Mouse (Mus musculus): ENCODE results near the gene Chd5. TPM values are rescaled to one million over a fixed set of nuclear protein-coding genes. Genes with fewer than 3 reads are reported as not detected.

Chd5 gene
- polyA plus RNA-seq, 1 experiment from 2014 or later, result 0.05 TPM

GRCm38 (mm10) chr4:152418229-152419060, 80.0 kb downstream of the Chd5 start:
- no peak for ATAC-seq (ENCODE audit: insufficient number of reproducible peaks, low FRiP score, low TSS enrichment, low read depth)
- Histone ChIP-seq H3K4me1 (ENCODE audit: control insufficient read depth, insufficient read depth, low read length) (peaks cover 7% of the 10 kb centered on the region; the same call in 1 of the 2 replicates), H3K36me3 (ENCODE audit: control insufficient read depth, insufficient read depth, low read length) (no peaks in the 10 kb centered on the region), H3K4me2 (ENCODE audit: low read depth, severe bottlenecking) (no peak overlapping the region), H3K9ac (ENCODE audit: low read length) (no peak overlapping the region), H3K9me3 (ENCODE audit: control insufficient read depth, low read length) (no peaks in the 10 kb centered on the region), H3K4me3 (ENCODE audit: low read depth, low read length) (no peak overlapping the region), H3K27ac (replicated peaks; ENCODE audit: low read depth, low read length) (no peak overlapping the region), H3K27me3 (ENCODE audit: control insufficient read depth, insufficient read depth, low read length) (no peaks in the 10 kb centered on the region)
- no peak for DNase-seq (ENCODE audit: low spot score)
- 43% methylated on average over 28 of the region's 28 CpGs for WGBS

DNA sequence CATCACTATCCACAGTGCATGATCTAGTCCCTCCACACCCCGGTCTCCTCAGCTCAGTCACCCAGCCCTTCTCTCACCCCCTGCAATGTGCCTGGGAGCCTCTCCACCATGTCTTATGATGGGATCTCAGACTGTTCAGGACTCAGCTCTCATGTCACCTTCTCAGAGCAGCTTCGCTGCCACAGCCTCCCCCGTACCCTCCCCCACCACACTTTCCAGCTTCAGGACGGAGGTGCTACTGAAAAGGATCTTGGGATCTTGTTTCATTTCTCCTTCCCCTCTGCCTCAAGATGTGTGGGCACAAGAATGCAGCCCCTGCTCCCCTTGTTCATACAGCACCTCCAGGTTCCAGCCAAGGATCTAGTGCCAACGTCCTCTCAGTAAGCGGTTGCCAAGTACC, 85.1 kb downstream of the Chd5 start:
- WGBS, result 89% methylated on average over 6 of the region's 6 CpGs
- peaks cover 3% of the 10 kb centered on the region; the same call in 1 of the 2 replicates for H3K4me1 ChIP-seq (ENCODE audit: control insufficient read depth, insufficient read depth, low read length)
- no peak for DNase-seq (ENCODE audit: low spot score)
- H3K27me3 ChIP-seq (ENCODE audit: control insufficient read depth, insufficient read depth, low read length), result no peaks in the 10 kb centered on the region
- H3K27ac ChIP-seq (replicated peaks; ENCODE audit: low read depth, low read length), result no peak overlapping the region
- no peak overlapping the region for H3K9ac ChIP-seq (ENCODE audit: low read length)
- ATAC-seq (ENCODE audit: insufficient number of reproducible peaks, low FRiP score, low TSS enrichment, low read depth), result no peak
- no peak overlapping the region for H3K4me2 ChIP-seq (ENCODE audit: low read depth, severe bottlenecking)
- no peak overlapping the region for H3K4me3 ChIP-seq (ENCODE audit: low read depth, low read length)
- no peaks in the 10 kb centered on the region for H3K36me3 ChIP-seq (ENCODE audit: control insufficient read depth, insufficient read depth, low read length)
- no peaks in the 10 kb centered on the region for H3K9me3 ChIP-seq (ENCODE audit: control insufficient read depth, low read length)

- Histone ChIP-seq H3K36me3 (ENCODE audit: control insufficient read depth, insufficient read depth, low read length) (no peaks in the 10 kb centered on the region), H3K9ac (ENCODE audit: low read length) (no peak overlapping the region), H3K4me1 (ENCODE audit: control insufficient read depth, insufficient read depth, low read length) (no peaks in the 10 kb centered on the region), H3K27ac (replicated peaks; ENCODE audit: low read depth, low read length) (no peak overlapping the region), H3K9me3 (ENCODE audit: control insufficient read depth, low read length) (no peaks in the 10 kb centered on the region), H3K4me3 (ENCODE audit: low read depth, low read length) (no peak overlapping the region), H3K4me2 (ENCODE audit: low read depth, severe bottlenecking) (no peak overlapping the region), H3K27me3 (ENCODE audit: control insufficient read depth, insufficient read depth, low read length) (no peaks in the 10 kb centered on the region)
- DNase-seq (ENCODE audit: low spot score), result peak; percentile 87
- WGBS, result 33% methylated on average over 4 of the region's 4 CpGs
- ATAC-seq (ENCODE audit: insufficient number of reproducible peaks, low FRiP score, low TSS enrichment, low read depth), result no peak
Observed at GRCm38 (mm10) chr4:152424341-152424740, 85.9 kb downstream of the Chd5 start.

GRCm38 (mm10) chr4:152424922-152425321, 86.5 kb downstream of the Chd5 start:
- ATAC-seq (ENCODE audit: insufficient number of reproducible peaks, low FRiP score, low TSS enrichment, low read depth) (no peak), DNase-seq (ENCODE audit: low spot score) (peak; percentile 66)
- WGBS, result 64% methylated on average over 5 of the region's 5 CpGs
- H3K4me1 ChIP-seq (ENCODE audit: control insufficient read depth, insufficient read depth, low read length), result no peaks in the 10 kb centered on the region
- no peak overlapping the region for H3K4me2 ChIP-seq (ENCODE audit: low read depth, severe bottlenecking)
- H3K27ac ChIP-seq (replicated peaks; ENCODE audit: low read depth, low read length), result no peak overlapping the region
- no peaks in the 10 kb centered on the region for H3K36me3 ChIP-seq (ENCODE audit: control insufficient read depth, insufficient read depth, low read length)
- H3K9ac ChIP-seq (ENCODE audit: low read length), result no peak overlapping the region
- H3K4me3 ChIP-seq (ENCODE audit: low read depth, low read length), result no peak overlapping the region
- H3K9me3 ChIP-seq (ENCODE audit: control insufficient read depth, low read length), result no peaks in the 10 kb centered on the region
- H3K27me3 ChIP-seq (ENCODE audit: control insufficient read depth, insufficient read depth, low read length), result no peaks in the 10 kb centered on the region

DNA sequence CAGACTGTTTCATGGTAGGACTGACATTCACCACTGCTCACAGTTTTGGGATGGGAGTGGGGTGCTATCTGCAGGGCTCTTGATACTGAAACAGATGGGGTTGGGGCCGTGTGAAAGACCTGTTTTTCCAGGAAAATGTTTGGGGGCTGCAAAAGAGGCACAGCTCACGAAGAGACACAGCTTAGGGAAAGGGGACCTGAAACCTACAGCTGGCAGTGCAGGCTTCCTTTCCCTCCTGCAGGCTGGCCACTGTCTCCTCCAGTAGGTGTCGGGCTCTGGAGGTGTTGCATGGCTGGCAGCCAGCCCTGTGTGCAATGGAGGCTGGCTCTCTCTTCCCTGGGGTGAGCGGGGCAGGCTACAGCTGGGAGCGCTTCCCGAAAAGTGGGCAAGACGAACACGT, 89.8 kb downstream of the Chd5 start:
- WGBS, result 61% methylated on average over 8 of the region's 8 CpGs
- Histone ChIP-seq H3K4me2 (ENCODE audit: low read depth, severe bottlenecking) (no peak overlapping the region), H3K27me3 (ENCODE audit: control insufficient read depth, insufficient read depth, low read length) (no peaks in the 10 kb centered on the region), H3K9me3 (ENCODE audit: control insufficient read depth, low read length) (no peaks in the 10 kb centered on the region), H3K4me1 (ENCODE audit: control insufficient read depth, insufficient read depth, low read length) (no peaks in the 10 kb centered on the region), H3K36me3 (ENCODE audit: control insufficient read depth, insufficient read depth, low read length) (no peaks in the 10 kb centered on the region), H3K27ac (replicated peaks; ENCODE audit: low read depth, low read length) (no peak overlapping the region), H3K4me3 (ENCODE audit: low read depth, low read length) (no peak overlapping the region), H3K9ac (ENCODE audit: low read length) (no peak overlapping the region)
- ATAC-seq (ENCODE audit: insufficient number of reproducible peaks, low FRiP score, low TSS enrichment, low read depth) (no peak), DNase-seq (ENCODE audit: low spot score) (no peak)

DNA sequence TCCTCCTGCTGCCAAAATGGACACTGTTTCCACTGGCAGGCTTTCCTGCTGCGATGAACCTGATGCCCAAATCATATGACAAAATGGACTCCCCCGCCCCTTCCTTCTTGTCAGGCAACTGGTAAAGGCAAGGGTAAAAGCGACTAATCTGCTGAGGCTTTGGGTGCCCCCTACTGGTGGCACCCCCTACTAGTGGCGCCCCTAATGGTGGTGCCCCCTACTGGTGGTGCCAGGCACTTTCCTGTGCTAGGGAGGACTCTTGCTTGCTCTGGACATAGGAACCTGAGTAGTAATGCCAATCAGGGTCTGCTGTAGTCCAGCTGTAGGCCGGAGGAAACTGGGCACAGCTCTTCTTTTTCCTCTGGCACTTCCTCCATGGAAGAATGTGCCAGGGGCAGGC, 93.9 kb downstream of the Chd5 start:
- no peaks in the 10 kb centered on the region for H3K36me3 ChIP-seq (ENCODE audit: control insufficient read depth, insufficient read depth, low read length)
- no peaks in the 10 kb centered on the region for H3K9me3 ChIP-seq (ENCODE audit: control insufficient read depth, low read length)
- H3K27me3 ChIP-seq (ENCODE audit: control insufficient read depth, insufficient read depth, low read length), result no peaks in the 10 kb centered on the region
- H3K27ac ChIP-seq (replicated peaks; ENCODE audit: low read depth, low read length), result no peak overlapping the region
- H3K4me1 ChIP-seq (ENCODE audit: control insufficient read depth, insufficient read depth, low read length), result peaks cover 3% of the 10 kb centered on the region; the same call in 1 of the 2 replicates
- no peak overlapping the region for H3K9ac ChIP-seq (ENCODE audit: low read length)
- ATAC-seq (ENCODE audit: insufficient number of reproducible peaks, low FRiP score, low TSS enrichment, low read depth), result no peak
- WGBS, result 53% methylated on average over 5 of the region's 5 CpGs
- peak; percentile 41 for DNase-seq (ENCODE audit: low spot score)
- no peak overlapping the region for H3K4me2 ChIP-seq (ENCODE audit: low read depth, severe bottlenecking)
- no peak overlapping the region for H3K4me3 ChIP-seq (ENCODE audit: low read depth, low read length)

DNA sequence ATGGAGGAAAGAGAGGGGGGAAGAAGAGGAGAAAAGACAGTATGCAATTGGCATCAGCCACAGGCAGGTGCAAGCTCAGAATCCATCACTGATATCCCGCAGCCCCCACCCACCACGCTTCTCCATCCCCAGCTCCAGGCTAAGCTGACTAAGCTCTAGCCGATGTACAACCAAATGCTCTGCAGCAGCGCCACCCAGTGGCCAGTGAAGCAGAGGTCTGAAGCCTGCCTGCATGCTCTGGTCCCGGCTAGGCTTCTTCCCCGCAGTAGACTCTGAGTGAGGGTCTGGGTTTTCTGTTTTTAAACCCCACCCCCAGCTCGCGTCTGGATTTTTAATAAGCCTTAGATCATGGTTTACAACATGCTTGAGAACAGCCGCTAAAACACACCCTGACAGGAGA, 96.4 kb downstream of the Chd5 start:
- H3K9me3 ChIP-seq (ENCODE audit: control insufficient read depth, low read length), result no peaks in the 10 kb centered on the region
- H3K9ac ChIP-seq (ENCODE audit: low read length), result no peak overlapping the region
- H3K27me3 ChIP-seq (ENCODE audit: control insufficient read depth, insufficient read depth, low read length), result no peaks in the 10 kb centered on the region
- peaks cover 3% of the 10 kb centered on the region; the same call in 1 of the 2 replicates for H3K4me1 ChIP-seq (ENCODE audit: control insufficient read depth, insufficient read depth, low read length)
- H3K4me3 ChIP-seq (ENCODE audit: low read depth, low read length), result no peak overlapping the region
- H3K36me3 ChIP-seq (ENCODE audit: control insufficient read depth, insufficient read depth, low read length), result no peaks in the 10 kb centered on the region
- H3K4me2 ChIP-seq (ENCODE audit: low read depth, severe bottlenecking), result peak overlapping the region; percentile 33
- DNase-seq (ENCODE audit: low spot score) (peak; percentile 96), ATAC-seq (ENCODE audit: insufficient number of reproducible peaks, low FRiP score, low TSS enrichment, low read depth) (peak; percentile 62; the same call in 1 of the 2 replicates)
- 1% methylated on average over 9 of the region's 9 CpGs for WGBS
- H3K27ac ChIP-seq (replicated peaks; ENCODE audit: low read depth, low read length), result no peak overlapping the region

- Histone ChIP-seq H3K4me2 (ENCODE audit: low read depth, severe bottlenecking) (peak overlapping the region; percentile 33), H3K27me3 (ENCODE audit: control insufficient read depth, insufficient read depth, low read length) (no peaks in the 10 kb centered on the region), H3K4me3 (ENCODE audit: low read depth, low read length) (no peak overlapping the region), H3K4me1 (ENCODE audit: control insufficient read depth, insufficient read depth, low read length) (peaks cover 3% of the 10 kb centered on the region; the same call in 1 of the 2 replicates), H3K36me3 (ENCODE audit: control insufficient read depth, insufficient read depth, low read length) (no peaks in the 10 kb centered on the region), H3K9me3 (ENCODE audit: control insufficient read depth, low read length) (no peaks in the 10 kb centered on the region), H3K9ac (ENCODE audit: low read length) (no peak overlapping the region), H3K27ac (replicated peaks; ENCODE audit: low read depth, low read length) (no peak overlapping the region)
- DNase-seq (ENCODE audit: low spot score), result peak; percentile 87
- WGBS, result 13% methylated on average over 10 of the region's 10 CpGs
- ATAC-seq (ENCODE audit: insufficient number of reproducible peaks, low FRiP score, low TSS enrichment, low read depth), result 0 out of 2 replicates have a peak, but pooled peaks have one; percentile 23
Observed at GRCm38 (mm10) chr4:152435255-152435654, 96.8 kb downstream of the Chd5 start.

Data from limb, embryonic 11.5 days (tissue).